Mouse (Mus musculus) neural tube, embryonic 12.5 days (tissue): ENCODE results near the gene Ncf4. TPM values are rescaled to one million over a fixed set of nuclear protein-coding genes. Genes with fewer than 3 reads are reported as not detected.

ENCODE experiments used
- ATAC-seq: fragments of 200-750 bp; cut with Nextera tagmentation; 2 replicates; pipeline ENCODE4 v1.8.0; 2017; ENCODE audit warnings: low read depth, mild to moderate bottlenecking, moderate TSS enrichment, moderate library complexity; ENCODE audit not compliant: low FRiP score
- H3K27ac ChIP-seq: fragments of 300-500 bp; sonication (generic); 2 replicates; pipeline ENCODE4 v1.5.1; 2016
- H3K27me3 ChIP-seq: fragments of 300-500 bp; sonication (generic); replicated peaks from 2 replicates; pipeline ENCODE4 v1.6.1; 2016; ENCODE audit warnings: mild to moderate bottlenecking
- H3K36me3 ChIP-seq: fragments of 300-500 bp; sonication (generic); 2 replicates; pipeline ENCODE4 v1.6.1; 2016; ENCODE audit warnings: mild to moderate bottlenecking
- H3K4me1 ChIP-seq: fragments of 300-500 bp; sonication (generic); 2 replicates; pipeline ENCODE4 v1.6.1; 2016
- H3K4me2 ChIP-seq: fragments of 300-500 bp; sonication (generic); replicated peaks from 2 replicates; pipeline ENCODE4 v1.6.1; 2016; ENCODE audit warnings: mild to moderate bottlenecking
- H3K4me3 ChIP-seq: fragments of 300-500 bp; sonication (generic); 2 replicates; pipeline ENCODE4 v1.5.1; 2016
- H3K9ac ChIP-seq: fragments of 300-500 bp; sonication (generic); 2 replicates; pipeline ENCODE4 v1.6.1; 2016; ENCODE audit warnings: mild to moderate bottlenecking
- H3K9me3 ChIP-seq: fragments of 300-500 bp; sonication (generic); 2 replicates; pipeline ENCODE4 v1.6.1; 2016; ENCODE audit warnings: mild to moderate bottlenecking
- WGBS: fragments of 180-500 bp; shearing (Covaris S2); methylation state at CpG from one replicate; pipeline ENCODE4 v1.1.7; 2016; 5-methylcytosine and 5-hydroxymethylcytosine counted together
- microRNA-seq: library from miRNA; unstranded; fragments of <30 nt; microRNA quantifications from one replicate; pipeline ENCODE4, GENCODE M21; 2017
- polyA plus RNA-seq: library from polyadenylated mRNA; unstranded; fragments of >200 nt; fragmentation: Nextera tagmentation; extraction: Ambion mirVana; gene quantifications from 2 replicates; pipeline ENCODE4 v1.2.1, GENCODE M21; 2016

The Ncf4 gene
- polyA plus RNA-seq, 1 experiment from 2014 or later: 4.6 TPM

DNA sequence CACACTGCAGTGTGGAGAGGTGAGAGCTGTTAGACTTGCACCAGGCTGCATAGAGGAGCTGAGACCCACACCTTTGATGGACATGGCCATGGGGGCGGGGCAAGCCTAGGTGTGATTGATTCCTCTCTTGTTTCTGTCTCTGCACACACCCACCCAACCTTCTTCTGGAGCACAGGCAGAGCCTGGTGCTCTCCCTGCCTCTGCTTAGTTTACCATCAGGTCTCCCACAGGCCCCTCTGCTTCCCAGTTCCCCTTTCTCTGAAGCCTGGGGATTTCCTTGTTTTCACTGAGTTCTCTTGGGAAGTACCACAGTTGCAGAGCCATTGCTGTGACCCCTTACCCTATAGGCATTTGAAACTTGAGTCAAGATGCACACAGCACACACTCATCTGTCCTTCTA lies 54.0 kb downstream of the Ncf4 start:
- 86% methylated on average over 1 of the region's 1 CpGs for WGBS
- Histone ChIP-seq H3K27ac (no peak overlapping the region), H3K4me2 (no peak overlapping the region), H3K36me3 (no peaks in the 10 kb centered on the region), H3K27me3 (no peaks in the 10 kb centered on the region), H3K4me3 (no peak overlapping the region), H3K4me1 (no peaks in the 10 kb centered on the region), H3K9ac (no peak overlapping the region), H3K9me3 (no peaks in the 10 kb centered on the region)
- ATAC-seq: no peak

GRCm38 (mm10) chr15:78299641-78300040 lies 55.0 kb downstream of the Ncf4 start:
- H3K4me2 ChIP-seq: no peak overlapping the region
- no peaks in the 10 kb centered on the region for H3K9me3 ChIP-seq
- no peaks in the 10 kb centered on the region for H3K4me1 ChIP-seq
- H3K27me3 ChIP-seq: no peaks in the 10 kb centered on the region
- H3K27ac ChIP-seq: no peak overlapping the region
- no peak for ATAC-seq
- WGBS: 87% methylated on average over 3 of the region's 3 CpGs
- H3K4me3 ChIP-seq: no peak overlapping the region
- no peaks in the 10 kb centered on the region for H3K36me3 ChIP-seq
- H3K9ac ChIP-seq: no peak overlapping the region

DNA sequence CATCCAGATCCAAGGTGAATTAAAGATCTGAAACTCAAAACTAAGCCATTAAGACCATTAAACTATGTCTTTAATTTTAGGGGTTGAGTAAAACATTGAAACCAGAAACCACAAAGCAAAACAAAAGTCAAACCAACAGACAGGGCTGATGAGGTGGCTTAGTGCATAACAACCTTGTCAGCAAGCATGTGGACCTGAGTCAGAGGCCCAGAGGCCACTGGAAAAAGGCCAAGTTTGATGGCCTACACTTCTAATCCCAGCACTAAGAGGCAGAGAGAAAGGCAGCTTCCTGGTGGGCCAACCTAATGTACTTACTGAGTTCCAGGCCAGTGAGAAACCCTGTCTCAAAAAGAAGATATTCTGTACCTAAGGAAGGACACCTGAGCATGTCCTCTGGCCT lies 56.2 kb downstream of the Ncf4 start:
- no peak overlapping the region for H3K4me2 ChIP-seq
- H3K36me3 ChIP-seq: no peaks in the 10 kb centered on the region
- no peaks in the 10 kb centered on the region for H3K9me3 ChIP-seq
- no peak for ATAC-seq
- no peak overlapping the region for H3K4me3 ChIP-seq
- no peaks in the 10 kb centered on the region for H3K4me1 ChIP-seq
- H3K27me3 ChIP-seq: no peaks in the 10 kb centered on the region
- H3K27ac ChIP-seq: no peak overlapping the region
- no peak overlapping the region for H3K9ac ChIP-seq

- H3K36me3 ChIP-seq: no peaks in the 10 kb centered on the region
- no peak overlapping the region for H3K4me2 ChIP-seq
- no peak overlapping the region for H3K27ac ChIP-seq
- no peaks in the 10 kb centered on the region for H3K9me3 ChIP-seq
- 99% methylated on average over 4 of the region's 4 CpGs for WGBS
- ATAC-seq: no peak
- H3K4me1 ChIP-seq: no peaks in the 10 kb centered on the region
- H3K4me3 ChIP-seq: no peak overlapping the region
- no peak overlapping the region for H3K9ac ChIP-seq
- H3K27me3 ChIP-seq: no peaks in the 10 kb centered on the region
These were observed 58.1 kb downstream of the Ncf4 start for GRCm38 (mm10) chr15:78302718-78303117.

DNA sequence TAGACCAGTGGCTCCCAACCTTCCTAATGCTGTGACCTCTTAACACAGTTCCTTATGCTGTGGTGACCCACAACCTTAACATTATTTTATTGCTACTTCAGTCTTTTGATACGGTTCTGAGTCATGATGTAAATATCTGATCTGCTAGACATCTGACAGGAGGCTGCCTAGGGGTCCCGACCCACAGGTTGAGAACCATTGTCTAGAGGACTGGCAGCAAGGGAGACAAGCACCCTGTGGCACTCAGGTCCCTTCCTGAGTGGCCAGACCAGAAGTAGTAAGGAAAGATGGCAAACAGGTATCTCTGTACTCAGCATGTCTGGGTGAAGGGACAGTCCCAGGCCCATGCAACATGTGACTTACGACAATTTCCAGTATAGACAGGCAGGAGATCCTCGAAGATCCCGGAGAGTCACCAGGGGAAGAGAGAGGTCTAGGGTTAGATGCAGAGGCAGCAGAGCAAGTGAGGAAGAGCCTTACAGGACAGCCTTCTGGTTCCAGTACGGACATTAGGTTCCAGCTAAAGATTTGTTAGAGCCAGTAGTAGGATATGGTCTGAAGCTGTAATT lies 59.1 kb downstream of the Ncf4 start:
- no peak overlapping the region for H3K4me3 ChIP-seq
- H3K4me1 ChIP-seq: no peaks in the 10 kb centered on the region
- H3K9ac ChIP-seq: no peak overlapping the region
- 90% methylated on average over 6 of the region's 6 CpGs for WGBS
- no peak for ATAC-seq
- H3K36me3 ChIP-seq: no peaks in the 10 kb centered on the region
- no peaks in the 10 kb centered on the region for H3K9me3 ChIP-seq
- H3K27me3 ChIP-seq: no peaks in the 10 kb centered on the region
- no peak overlapping the region for H3K4me2 ChIP-seq
- no peak overlapping the region for H3K27ac ChIP-seq

GRCm38 (mm10) chr15:78305341-78305933 lies 60.8 kb downstream of the Ncf4 start, which contains the start of gene Csf2rb2:
Gene Csf2rb2 (minus strand): TSS chr15:78305721.
- no peaks in the 10 kb centered on the region for H3K27me3 ChIP-seq
- 85% methylated on average over 10 of the region's 10 CpGs for WGBS
- no peak within 1 kb of the TSS for H3K4me3 ChIP-seq
- H3K36me3 ChIP-seq: no peaks in the 10 kb centered on the region
- no peak within 1 kb of the TSS for H3K27ac ChIP-seq
- H3K4me2 ChIP-seq: no peak within 1 kb of the TSS
- H3K4me1 ChIP-seq: no peaks in the 10 kb centered on the region
- ATAC-seq: no peak
- H3K9ac ChIP-seq: no peak within 1 kb of the TSS
- no peaks in the 10 kb centered on the region for H3K9me3 ChIP-seq

DNA sequence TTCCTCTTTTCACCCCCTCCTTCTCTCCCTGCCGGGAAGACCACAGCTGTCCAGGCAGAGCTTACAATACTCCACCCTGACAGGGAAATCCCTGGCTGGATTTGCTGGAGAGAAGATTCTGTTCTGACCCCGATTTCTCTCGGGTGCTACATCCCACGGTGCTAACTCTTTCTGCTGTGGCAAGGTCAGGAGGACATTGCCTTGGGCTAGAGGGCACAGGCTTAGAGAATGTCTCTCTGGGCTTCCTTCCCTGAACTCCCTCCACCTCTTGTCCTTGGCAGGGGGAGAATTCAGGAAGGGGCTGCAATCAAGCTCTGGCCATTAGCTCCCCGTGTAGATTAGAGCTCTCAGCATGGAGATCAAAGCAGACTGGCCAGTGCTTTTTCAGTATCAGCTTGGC lies 65.3 kb downstream of the Ncf4 start:
- Histone ChIP-seq H3K4me2 (no peak overlapping the region), H3K4me1 (no peaks in the 10 kb centered on the region), H3K27me3 (no peaks in the 10 kb centered on the region), H3K36me3 (no peaks in the 10 kb centered on the region), H3K9me3 (no peaks in the 10 kb centered on the region), H3K9ac (no peak overlapping the region), H3K27ac (no peak overlapping the region), H3K4me3 (no peak overlapping the region)
- ATAC-seq: no peak
- WGBS: 29% methylated on average over 5 of the region's 5 CpGs

GRCm38 (mm10) chr15:78310971-78311370 lies 66.4 kb downstream of the Ncf4 start:
- Histone ChIP-seq H3K4me2 (no peak overlapping the region), H3K9me3 (no peaks in the 10 kb centered on the region), H3K4me3 (no peak overlapping the region), H3K27me3 (no peaks in the 10 kb centered on the region), H3K27ac (no peak overlapping the region), H3K9ac (no peak overlapping the region), H3K4me1 (no peaks in the 10 kb centered on the region), H3K36me3 (no peaks in the 10 kb centered on the region)
- ATAC-seq: no peak
- WGBS: 78% methylated on average over 4 of the region's 4 CpGs

Small RNA genes lying within 50 kb of the gene (microRNA-seq; reads per million reads assigned to microRNA genes)
- not detected for gene Mir7676-1

Other genes starting within 250 kb of the Ncf4 start
- 4.1 and 5.7 TPM in 2 replicates for gene Cacng2, start 124.8 kb upstream of the Ncf4 start, polyA plus RNA-seq
- gene Ift27, start 70.7 kb upstream of the Ncf4 start, polyA plus RNA-seq: 101 and 106 TPM in 2 replicates
- gene Pvalb, start 38.4 kb upstream of the Ncf4 start, polyA plus RNA-seq: 0.43 and 1.1 TPM in 2 replicates
- gene Csf2rb2, start 60.9 kb downstream of the Ncf4 start, polyA plus RNA-seq: 0.10 and 0.22 TPM in 2 replicates
- gene Csf2rb, start 81.0 kb downstream of the Ncf4 start, polyA plus RNA-seq: 1.2 TPM in 2 replicates
- not detected in 2 replicates for gene Tex33, start 151.1 kb downstream of the Ncf4 start, polyA plus RNA-seq
- gene Tst, start 161.1 kb downstream of the Ncf4 start, polyA plus RNA-seq: 7.6 and 9.2 TPM in 2 replicates
- gene Mpst, start 161.6 kb downstream of the Ncf4 start, polyA plus RNA-seq: 2.1 and 2.8 TPM in 2 replicates
- gene Kctd17, start 183.8 kb downstream of the Ncf4 start, polyA plus RNA-seq: 88.1 and 91.9 TPM in 2 replicates
- 0.71 TPM in 1 of 2 replicates, not detected in the other for gene Tmprss6, start 223.8 kb downstream of the Ncf4 start, polyA plus RNA-seq